Mouse (Mus musculus): ENCODE data around the gene Ctnnd2. TPM values are rescaled to one million over a fixed set of nuclear protein-coding genes. Genes with fewer than 3 reads are reported as not detected.

Gene Ctnnd2
- polyA plus RNA-seq, 1 experiment = 87.7 TPM

- Histone ChIP-seq H3K4me3 (replicated peaks; ENCODE audit: insufficient read depth, low read depth, low read length) (no peak overlapping the region), H3K27me3 (ENCODE audit: control insufficient read depth, insufficient read depth, low read length) (no peaks in the 10 kb centered on the region), H3K4me1 (ENCODE audit: control insufficient read depth, insufficient read depth, low read length) (peaks cover 14% of the 10 kb centered on the region), H3K27ac (ENCODE audit: insufficient read depth, low read length) (no peak overlapping the region)
- DNase-seq = peak in 1 of 2 experiments; percentile 28
- WGBS = 34% methylated on average over 3 of the region's 3 CpGs
- no peak for TF ChIP-seq POLR2A (IDR thresholded peaks at IDR 0.05; ENCODE audit: borderline replicate concordance, insufficient read depth, low read length)
- no peak for TF ChIP-seq CTCF (IDR thresholded peaks at IDR 0.05; ENCODE audit: borderline replicate concordance, insufficient read depth, low read depth, low read length)
These were observed 623.3 kb downstream of the Ctnnd2 start for GRCm38 (mm10) chr15:30795723-30796122.

- Histone ChIP-seq H3K27ac (ENCODE audit: insufficient read depth, low read length) (no peak overlapping the region), H3K4me1 (ENCODE audit: control insufficient read depth, insufficient read depth, low read length) (no peaks in the 10 kb centered on the region), H3K4me3 (replicated peaks; ENCODE audit: insufficient read depth, low read depth, low read length) (no peak overlapping the region), H3K27me3 (ENCODE audit: control insufficient read depth, insufficient read depth, low read length) (no peaks in the 10 kb centered on the region)
- WGBS = 84% methylated on average over 17 of the region's 17 CpGs
- TF ChIP-seq POLR2A (IDR thresholded peaks at IDR 0.05; ENCODE audit: borderline replicate concordance, insufficient read depth, low read length) = no peak
- no peak for TF ChIP-seq CTCF (IDR thresholded peaks at IDR 0.05; ENCODE audit: borderline replicate concordance, insufficient read depth, low read depth, low read length)
- no peak for DNase-seq
These were observed 655.3 kb downstream of the Ctnnd2 start for GRCm38 (mm10) chr15:30827424-30828263.

GRCm38 (mm10) chr15:30857277-30858176 lies 685.1 kb downstream of the Ctnnd2 start:
- 74% methylated on average over 17 of the region's 17 CpGs for WGBS
- H3K4me1 ChIP-seq (ENCODE audit: control insufficient read depth, insufficient read depth, low read length) = no peaks in the 10 kb centered on the region
- DNase-seq = peak in 1 of 2 experiments; percentile 18
- no peak for TF ChIP-seq CTCF (IDR thresholded peaks at IDR 0.05; ENCODE audit: borderline replicate concordance, insufficient read depth, low read depth, low read length)
- no peak for TF ChIP-seq POLR2A (IDR thresholded peaks at IDR 0.05; ENCODE audit: borderline replicate concordance, insufficient read depth, low read length)
- H3K4me3 ChIP-seq (replicated peaks; ENCODE audit: insufficient read depth, low read depth, low read length) = no peak overlapping the region
- no peaks in the 10 kb centered on the region for H3K27me3 ChIP-seq (ENCODE audit: control insufficient read depth, insufficient read depth, low read length)
- H3K27ac ChIP-seq (ENCODE audit: insufficient read depth, low read length) = no peak overlapping the region

- TF ChIP-seq CTCF (IDR thresholded peaks at IDR 0.05; ENCODE audit: borderline replicate concordance, insufficient read depth, low read depth, low read length) = no peak
- TF ChIP-seq POLR2A (IDR thresholded peaks at IDR 0.05; ENCODE audit: borderline replicate concordance, insufficient read depth, low read length) = no peak
- DNase-seq = no peak
- 96% methylated on average over 5 of the region's 5 CpGs for WGBS
- Histone ChIP-seq H3K27me3 (ENCODE audit: control insufficient read depth, insufficient read depth, low read length) (no peaks in the 10 kb centered on the region), H3K4me3 (replicated peaks; ENCODE audit: insufficient read depth, low read depth, low read length) (no peak overlapping the region), H3K4me1 (ENCODE audit: control insufficient read depth, insufficient read depth, low read length) (peaks cover 7% of the 10 kb centered on the region; the same call in 1 of the 2 replicates), H3K27ac (ENCODE audit: insufficient read depth, low read length) (no peak overlapping the region)
These were observed 695.0 kb downstream of the Ctnnd2 start for GRCm38 (mm10) chr15:30867429-30867828.

- no peak for TF ChIP-seq POLR2A (IDR thresholded peaks at IDR 0.05; ENCODE audit: borderline replicate concordance, insufficient read depth, low read length)
- no peak for TF ChIP-seq CTCF (IDR thresholded peaks at IDR 0.05; ENCODE audit: borderline replicate concordance, insufficient read depth, low read depth, low read length)
- WGBS = 57% methylated on average over 12 of the region's 12 CpGs
These were observed 697.5 kb downstream of the Ctnnd2 start for GRCm38 (mm10) chr15:30869673-30870512.

GRCm38 (mm10) chr15:30875523-30875922 lies 703.1 kb downstream of the Ctnnd2 start:
- no peaks in the 10 kb centered on the region for H3K27me3 ChIP-seq (ENCODE audit: control insufficient read depth, insufficient read depth, low read length)
- H3K27ac ChIP-seq (ENCODE audit: insufficient read depth, low read length) = no peak overlapping the region
- no peaks in the 10 kb centered on the region; the same call in 1 of the 2 replicates for H3K4me1 ChIP-seq (ENCODE audit: control insufficient read depth, insufficient read depth, low read length)
- no peak for DNase-seq
- no peak overlapping the region for H3K4me3 ChIP-seq (replicated peaks; ENCODE audit: insufficient read depth, low read depth, low read length)
- WGBS = 83% methylated on average over 1 of the region's 1 CpGs
- no peak for TF ChIP-seq POLR2A (IDR thresholded peaks at IDR 0.05; ENCODE audit: borderline replicate concordance, insufficient read depth, low read length)
- no peak for TF ChIP-seq CTCF (IDR thresholded peaks at IDR 0.05; ENCODE audit: borderline replicate concordance, insufficient read depth, low read depth, low read length)

More at GRCm38 (mm10) chr15:30869673-30870512, 697.5 kb downstream of the Ctnnd2 start:
- no peak overlapping the region for H3K4me3 ChIP-seq (replicated peaks; ENCODE audit: insufficient read depth, low read depth, low read length)
- H3K27me3 ChIP-seq (ENCODE audit: control insufficient read depth, insufficient read depth, low read length) = no peaks in the 10 kb centered on the region
- H3K27ac ChIP-seq (ENCODE audit: insufficient read depth, low read length) = no peak overlapping the region
- peaks cover 7% of the 10 kb centered on the region; the same call in 1 of the 2 replicates for H3K4me1 ChIP-seq (ENCODE audit: control insufficient read depth, insufficient read depth, low read length)
- peak in 1 of 2 experiments; percentile 20 for DNase-seq

Data from cerebellum, adult 2 months (tissue).